Mouse (Mus musculus) left cerebral cortex, postnatal 36 days (tissue): ENCODE measurements at regions not wholly inside any gene's neighbourhood (a gene's known extent, or its start where the extent isn't known, plus 50 kb on each side); places are given as distances from the start of the nearest gene placed in this dataset.

ENCODE experiments used
- DNase-seq, 2 experiments: peaks; one replicate each; pipeline ENCODE4 v3.0.0; 2021 to 2022; ENCODE audit warnings: low spot score in 2 of 2, mixed read lengths in 1 of 2
- intact Hi-C: fragments of 180-260 bp; cut with DNase I; formaldehyde crosslinking; loops from one replicate; pipeline ENCODE4 v1.15.1; 2025

DNA sequence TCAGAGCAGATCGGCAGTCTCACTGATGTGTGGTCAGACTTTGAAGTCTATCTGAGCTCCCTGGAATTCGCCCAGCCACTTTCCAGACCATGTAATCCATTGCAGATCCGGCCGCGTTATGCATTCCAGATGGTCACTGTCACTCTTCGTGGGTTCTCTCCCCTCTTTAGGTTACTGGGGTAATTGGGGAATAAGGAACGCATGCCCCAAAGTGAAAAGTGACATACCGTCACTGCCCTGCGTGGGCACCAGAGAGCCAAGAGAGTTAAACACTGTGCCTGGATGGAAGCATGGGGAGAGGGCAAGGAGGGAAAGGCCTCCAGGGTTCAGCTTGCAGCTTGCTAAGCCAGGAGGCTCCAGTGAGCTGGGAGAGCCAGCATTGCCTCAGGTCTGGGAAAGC, 108.0 kb downstream of the Gas1 start:
- no peak for DNase-seq
- intact Hi-C loops = no loop called here

DNA sequence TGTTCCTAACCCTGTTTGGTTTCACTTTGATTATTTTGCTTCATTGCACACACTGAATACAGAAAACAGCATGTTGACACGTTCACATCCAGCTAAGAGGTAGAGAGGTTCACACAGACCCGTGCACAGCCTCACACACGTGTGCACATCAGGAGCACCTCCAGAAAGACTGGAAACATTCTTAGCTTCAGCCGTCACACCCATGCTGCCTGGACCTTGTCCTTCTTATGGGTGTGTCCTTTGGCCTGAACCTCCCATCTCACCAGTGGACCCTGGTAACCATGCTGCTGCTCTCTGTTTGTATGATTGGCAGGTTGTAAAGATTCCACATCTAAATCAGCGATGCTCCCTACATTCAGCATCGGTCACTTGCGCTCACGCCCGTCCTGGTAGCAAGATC, 109.8 kb downstream of the Gas1 start:
- intact Hi-C loops = no loop called here
- no peak for DNase-seq

DNA sequence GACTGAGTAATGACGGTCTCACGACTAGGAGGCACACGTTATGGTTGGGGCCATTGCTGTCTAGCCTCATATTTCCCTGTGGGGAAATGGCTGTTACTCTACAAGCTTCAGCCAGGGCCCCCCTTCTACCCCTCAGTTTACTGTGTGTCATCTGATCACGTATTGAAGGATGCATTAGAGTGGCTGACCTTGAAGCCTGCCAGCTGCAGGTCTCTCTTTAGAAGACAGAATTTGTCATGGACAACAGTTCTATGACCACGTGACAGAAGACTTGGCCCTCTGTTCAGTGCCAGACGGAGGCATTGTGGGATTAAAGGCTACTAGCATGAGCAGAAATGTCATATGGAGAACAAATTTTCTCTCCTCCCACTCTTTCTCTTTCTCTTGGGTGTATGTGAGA, 115.6 kb downstream of the Gas1 start:
- DNase-seq = no peak
- intact Hi-C loops = no loop called here

DNA sequence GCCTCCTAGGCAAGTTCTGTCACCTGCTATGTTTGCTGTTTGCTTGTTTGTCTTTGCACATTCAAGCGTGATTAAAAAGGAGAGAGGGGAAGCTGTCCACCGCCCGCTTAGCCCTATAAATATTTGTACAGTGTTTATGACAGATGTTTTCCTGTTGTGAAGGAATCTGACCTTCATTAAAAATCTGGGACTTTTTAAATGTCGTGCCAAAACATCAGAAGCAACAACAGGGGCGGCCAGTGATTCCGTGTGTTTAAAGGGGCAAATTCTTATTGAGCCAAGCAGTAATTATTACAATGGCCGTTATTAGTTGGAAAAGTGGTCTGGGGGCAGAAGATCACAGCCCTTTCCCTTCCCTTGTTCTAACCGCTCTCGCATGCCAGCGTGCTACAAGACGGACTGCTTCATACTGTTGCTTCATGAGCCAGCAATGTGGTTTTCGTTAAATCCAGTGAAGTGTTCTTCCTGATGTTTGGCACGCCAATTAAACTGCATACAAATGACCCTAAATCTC, 119.3 kb downstream of the Gas1 start:
- DNase-seq = no peak
- intact Hi-C loops = no loop called here

DNA sequence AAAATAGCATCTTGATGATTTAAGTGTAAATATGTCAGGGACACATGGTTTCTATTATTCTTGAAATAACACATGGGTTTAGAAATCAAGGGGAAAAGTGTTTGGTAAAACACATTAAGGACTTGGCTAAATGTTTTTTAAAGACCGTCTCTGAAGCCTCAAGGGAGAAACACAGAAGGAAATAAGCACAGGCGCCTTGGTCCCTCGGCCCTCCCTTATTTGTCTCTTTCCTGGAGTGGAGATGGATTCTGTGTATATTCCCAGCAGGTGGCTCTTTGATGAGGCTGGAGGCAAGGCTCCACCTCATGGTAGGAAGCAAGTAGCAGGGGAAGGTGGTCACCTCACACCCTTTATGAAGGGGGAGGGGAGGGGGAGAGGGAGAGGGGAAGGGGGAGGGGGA, 122.6 kb downstream of the Gas1 start:
- intact Hi-C loops = no loop called here
- no peak for DNase-seq

DNA sequence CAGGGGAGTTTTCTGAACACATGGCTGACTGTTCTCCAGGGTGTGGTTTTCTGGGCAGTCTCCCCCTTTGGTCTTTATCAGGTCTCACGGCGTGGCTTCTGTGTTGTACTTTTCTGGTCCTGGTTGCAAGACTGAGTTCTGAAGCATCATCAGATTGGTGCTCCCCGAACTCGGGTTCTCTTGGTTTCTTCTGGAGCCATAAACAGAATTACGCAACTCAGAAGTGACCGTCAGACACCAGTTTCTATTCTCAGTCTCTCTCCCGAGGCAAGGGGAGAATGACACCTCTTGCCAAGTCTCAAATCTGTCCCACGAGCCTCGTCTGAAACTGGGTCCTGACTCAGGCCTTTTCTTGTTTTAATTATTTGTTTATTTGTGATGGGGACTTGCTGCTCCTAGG, 123.1 kb downstream of the Gas1 start:
- no peak for DNase-seq
- intact Hi-C loops = no loop called here

DNA sequence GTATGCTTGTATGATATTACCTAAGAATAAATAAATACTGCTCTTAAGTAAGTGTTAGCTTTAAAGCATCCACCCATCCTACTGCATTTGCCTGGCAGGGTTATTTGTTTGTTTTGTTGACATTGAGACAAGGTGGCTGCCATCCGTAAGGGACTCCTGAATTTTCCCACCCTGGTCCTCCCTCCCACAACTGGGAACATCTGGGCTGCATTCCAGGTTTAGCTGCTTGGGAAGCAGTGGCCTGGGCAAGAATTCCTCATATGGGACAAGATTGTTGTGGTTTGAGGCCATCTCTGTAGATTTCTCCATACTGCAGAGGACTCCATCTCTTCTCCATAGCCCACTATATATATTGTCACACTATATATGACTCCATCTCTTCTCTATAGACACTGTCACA, 125.3 kb downstream of the Gas1 start:
- no peak for DNase-seq
- intact Hi-C loops = no loop called here

DNA sequence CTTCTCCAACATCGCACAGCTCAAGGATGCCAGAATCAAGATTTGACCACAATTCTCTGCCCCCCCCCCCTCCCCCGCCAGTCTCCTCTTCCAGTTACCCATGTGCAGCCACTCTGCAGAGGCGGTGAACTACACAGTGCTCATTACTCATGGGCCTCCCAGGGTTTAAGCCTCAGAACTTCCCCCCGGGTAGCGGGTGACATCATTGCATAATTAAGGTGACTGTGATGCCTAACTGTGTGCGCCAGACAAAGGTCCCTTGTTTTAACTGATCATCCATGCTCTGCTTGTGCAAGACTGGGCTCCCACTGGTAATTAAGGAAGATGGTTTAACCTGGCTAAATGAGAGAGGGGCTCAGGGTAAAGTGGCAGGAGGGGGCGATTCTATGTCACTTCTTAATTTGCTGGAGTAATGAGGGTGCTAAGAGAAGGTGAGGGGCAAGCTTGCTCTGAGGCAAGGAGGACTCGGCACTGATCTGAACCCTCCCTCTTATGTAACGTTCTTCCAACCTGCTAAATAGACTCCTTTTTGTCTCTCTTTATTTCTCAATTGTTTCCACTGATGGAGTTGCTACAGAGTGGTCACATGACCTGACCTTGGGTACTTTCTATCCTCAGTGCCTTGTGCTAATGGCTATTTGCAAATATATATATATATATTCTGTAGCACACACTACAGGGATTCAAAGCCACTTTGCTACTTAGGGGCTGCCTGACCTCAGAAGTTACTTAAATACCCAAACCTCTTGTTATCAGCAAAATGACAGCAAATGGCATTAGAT, 126.2 kb downstream of the Gas1 start:
- intact Hi-C loops = no loop called here
- DNase-seq = no peak

DNA sequence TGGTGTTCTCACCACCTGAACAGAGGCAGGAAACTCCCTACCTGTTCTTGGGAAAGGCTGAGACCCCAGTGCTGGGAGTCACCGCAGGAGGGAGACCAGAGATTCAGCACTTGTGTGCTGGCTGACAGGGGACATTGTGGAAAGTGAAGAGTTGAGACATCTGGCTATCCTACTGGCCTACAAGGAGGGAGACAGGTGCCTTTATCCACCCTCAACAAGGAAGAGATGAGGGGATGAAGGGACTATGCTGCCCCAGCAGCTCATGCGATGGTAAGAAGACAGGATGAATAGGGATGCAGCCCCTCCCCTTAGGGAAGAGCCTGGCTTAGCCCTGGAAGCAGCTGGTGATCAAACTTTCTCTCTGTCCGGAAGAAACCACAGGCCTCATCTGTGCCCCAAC, 127.5 kb downstream of the Gas1 start:
- intact Hi-C loops = loop anchor here (5.0 kb wide), 1 partner anchor 128 kb away; the partner anchor contains the start of gene Gas1
- no peak for DNase-seq

DNA sequence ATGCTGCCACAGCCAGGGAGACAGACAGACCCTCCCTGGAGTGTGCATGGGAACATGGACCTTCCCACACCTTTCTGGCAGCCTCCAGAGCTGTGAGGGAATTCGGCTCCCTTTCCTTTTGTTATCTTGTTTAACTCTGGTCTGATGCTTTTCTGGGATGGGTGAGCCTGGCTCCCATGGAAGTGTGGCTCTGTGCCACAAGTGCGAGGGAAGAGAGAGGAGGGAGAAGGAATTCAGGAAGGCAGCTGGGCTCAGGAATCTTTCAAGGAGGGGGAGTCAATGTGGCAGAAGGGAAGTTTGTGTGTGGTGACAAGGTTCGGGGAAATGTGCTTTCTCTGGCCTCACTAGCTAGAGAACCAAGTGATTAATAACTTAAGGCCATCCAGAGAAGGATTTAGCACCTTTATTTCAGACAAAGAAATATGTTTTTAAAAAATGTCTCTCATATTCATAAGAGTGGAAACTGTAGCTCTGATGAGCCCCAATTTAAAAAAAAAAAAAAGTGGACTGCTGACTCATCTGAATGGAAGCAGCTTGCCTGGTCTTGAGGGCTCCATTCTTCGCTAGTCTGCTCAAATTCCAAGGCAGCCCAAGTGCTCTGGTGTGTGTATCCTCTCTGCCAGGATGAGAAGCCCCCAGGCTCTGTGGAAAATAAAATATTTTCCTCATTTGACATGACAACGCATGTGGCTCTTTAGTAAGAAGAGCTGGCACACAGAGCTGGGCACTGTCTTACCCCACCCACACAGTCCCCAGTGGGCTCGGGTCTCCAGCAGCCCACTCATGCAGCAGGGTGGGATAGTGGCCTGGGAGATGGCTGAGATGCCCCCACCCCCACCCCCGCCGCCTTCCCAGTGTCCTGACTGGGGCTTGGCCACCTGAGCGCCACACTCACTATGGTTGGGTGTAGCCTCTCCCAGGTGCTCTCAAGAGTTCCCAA, 129.1 kb downstream of the Gas1 start:
- intact Hi-C loops = loop anchor here (5.0 kb wide), 1 partner anchor 129 kb away; the partner anchor contains the start of gene Gas1
- DNase-seq = peak; percentile 65 to 69

DNA sequence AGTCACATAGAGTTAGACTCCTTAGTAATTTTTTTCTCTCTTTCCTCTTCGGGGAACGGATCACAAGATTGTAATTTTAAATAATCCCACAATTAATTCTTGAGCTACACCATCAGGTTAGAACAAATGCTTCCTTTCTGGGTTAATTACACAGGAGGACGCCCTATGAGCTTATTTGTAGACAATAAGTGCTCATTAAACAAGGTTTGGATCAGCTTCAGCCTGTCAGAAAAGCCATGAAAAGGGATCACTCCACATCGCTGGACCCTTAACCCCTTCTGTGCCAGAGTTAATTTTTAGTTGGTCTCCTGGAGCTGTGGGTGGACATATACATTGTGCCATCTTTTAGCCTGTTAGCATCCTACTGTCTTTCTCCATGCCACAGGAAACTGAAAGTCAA, 131.4 kb downstream of the Gas1 start:
- no peak for DNase-seq
- intact Hi-C loops = loop anchor here (5.0 kb wide), 1 partner anchor 132 kb away; the partner anchor contains the start of gene Gas1

DNA sequence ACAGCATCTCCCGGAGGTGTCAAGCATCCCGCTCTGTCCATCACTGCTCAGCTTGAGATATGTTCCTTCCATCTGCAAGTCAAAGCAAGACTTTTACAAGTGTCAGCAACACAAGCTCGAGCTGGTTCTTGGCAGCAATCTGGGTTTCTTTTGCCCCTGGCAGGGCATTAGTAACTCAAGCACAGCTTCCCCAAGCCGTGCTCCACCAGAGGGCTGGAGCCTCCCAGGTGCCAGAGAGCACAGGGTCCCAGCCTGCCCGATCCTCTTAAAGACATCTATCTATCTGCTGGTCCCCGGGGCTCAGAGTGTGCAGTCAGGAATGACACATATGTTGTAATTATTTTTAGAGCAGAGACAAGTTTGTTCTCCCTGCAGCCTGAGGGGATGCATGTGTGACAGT, 132.3 kb downstream of the Gas1 start:
- DNase-seq = no peak
- intact Hi-C loops = loop anchor here (5.0 kb wide), 1 partner anchor 132 kb away; the partner anchor contains the start of gene Gas1

DNA sequence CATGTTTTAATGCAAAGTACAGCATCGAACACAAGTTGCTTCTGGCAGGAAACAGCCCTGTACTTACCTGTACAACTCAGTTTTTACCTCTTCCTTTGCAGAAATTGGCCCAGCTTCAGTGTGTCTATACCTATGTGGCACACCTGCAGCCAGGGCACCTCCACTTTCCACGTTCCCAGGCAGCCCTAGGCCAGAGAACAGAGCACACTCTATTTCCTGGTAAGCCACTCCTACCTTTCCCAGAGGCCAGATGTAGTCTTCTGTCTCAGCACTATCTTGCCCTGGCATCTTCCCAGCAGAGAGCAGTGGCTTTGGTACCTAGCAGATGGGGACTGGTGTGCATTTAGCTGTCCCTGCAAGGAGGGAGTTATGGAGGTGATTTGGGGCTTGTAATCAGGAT, 134.7 kb downstream of the Gas1 start:
- intact Hi-C loops = no loop called here
- DNase-seq = no peak

DNA sequence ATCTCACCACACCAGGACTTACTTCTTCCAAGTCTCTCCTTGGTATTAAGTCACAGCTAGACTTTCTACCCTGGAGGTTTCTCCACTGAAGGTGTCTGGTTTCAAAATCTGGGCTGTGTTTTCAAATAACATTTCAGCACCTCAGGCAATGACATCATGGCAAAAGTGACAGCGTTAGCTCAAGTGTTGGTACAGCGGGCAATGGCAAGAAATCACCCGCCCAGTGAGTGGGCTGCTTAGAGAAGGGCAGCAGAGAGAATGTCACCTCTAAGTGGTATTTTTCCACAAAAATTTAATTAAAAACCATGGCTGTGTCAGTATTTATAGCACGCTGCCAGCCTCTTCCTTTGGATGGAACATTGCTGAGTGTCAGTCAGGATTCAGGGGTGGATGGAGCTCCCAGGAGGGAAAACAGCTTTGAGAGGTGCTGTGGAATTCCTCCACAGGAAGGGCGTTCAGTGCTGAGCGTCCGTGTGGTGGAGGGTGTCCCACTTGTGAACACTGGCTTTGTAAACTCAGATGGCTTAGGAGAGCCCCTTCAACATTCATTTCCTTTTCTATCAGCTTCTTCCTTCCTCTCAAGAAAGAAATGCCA, 141.5 kb downstream of the Gas1 start:
- intact Hi-C loops = no loop called here
- DNase-seq = no peak

DNA sequence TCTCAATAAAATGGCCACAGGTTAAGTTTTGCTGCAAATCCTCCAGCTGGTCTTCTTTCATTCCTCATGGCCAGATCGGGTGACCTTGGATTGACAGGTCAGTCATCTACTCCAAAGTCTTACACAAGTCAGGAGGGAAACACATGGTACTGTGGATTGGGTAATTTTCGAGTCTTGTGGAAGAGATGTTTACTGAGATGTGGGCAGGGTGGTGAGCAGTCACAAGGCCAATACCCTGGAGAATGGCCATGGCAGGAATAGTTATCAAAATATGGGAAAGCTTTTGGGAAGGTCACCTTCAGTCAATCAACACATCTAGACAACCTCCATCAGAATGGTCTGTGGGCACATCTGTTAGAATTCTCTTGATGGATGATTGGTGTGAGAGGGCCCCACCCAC, 144.0 kb downstream of the Gas1 start:
- intact Hi-C loops = no loop called here
- DNase-seq = no peak

DNA sequence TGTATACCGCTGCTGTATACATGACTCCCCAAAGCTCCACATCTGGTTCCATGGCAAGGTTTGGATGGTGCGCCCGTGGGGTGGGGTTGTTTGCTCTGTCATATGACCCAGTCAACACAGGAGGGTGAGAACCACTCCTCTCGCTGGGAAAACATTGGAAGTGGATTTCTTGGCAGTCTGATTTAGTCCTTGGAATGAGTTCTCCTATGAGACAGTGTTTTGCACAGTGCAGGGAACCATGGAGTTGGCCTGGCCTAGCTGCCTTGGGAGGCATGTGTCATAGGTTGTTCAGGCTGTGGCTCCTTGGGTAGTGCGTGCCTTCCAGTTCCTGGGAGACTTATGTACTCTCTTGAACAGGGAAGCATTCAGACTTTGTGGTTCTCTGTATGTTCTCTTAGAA, 144.6 kb downstream of the Gas1 start:
- intact Hi-C loops = no loop called here
- DNase-seq = no peak

DNA sequence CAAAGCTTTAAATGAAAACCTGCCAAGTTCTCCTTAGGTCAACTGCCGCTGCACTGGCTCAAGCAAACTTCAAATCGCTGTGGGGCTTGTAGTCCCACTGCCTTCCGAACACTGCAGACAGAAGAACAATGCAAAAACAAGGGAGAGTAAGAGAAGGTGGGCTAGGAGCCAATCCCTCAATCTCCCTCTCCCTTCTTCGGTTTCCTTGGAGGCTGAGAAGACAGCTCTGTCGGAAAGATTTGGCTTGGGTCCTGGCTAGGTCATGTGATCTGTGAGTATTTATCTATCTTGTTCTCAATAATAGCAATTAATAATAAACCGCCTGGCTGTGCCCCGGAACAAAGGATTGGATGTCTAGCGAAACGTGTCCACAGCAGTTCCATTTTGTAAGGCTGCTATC, 147.6 kb downstream of the Gas1 start:
- intact Hi-C loops = no loop called here
- no peak for DNase-seq

DNA sequence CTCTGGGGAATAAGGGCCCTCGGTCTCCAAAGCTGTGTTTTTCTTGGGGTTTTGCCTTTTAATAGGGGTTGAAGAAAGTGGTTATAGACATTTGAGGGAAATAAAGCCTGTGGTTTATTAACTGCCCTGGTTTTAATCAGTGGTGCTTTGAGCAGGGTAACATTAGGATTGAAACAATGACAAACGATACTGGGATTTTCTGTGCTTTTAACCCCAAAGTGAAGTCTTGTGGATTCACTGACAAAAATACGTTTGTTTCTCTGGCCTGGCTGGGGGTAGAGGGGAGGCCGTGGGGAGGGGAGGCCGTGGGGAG, 157.0 kb downstream of the Gas1 start:
- no peak for DNase-seq
- intact Hi-C loops = no loop called here

DNA sequence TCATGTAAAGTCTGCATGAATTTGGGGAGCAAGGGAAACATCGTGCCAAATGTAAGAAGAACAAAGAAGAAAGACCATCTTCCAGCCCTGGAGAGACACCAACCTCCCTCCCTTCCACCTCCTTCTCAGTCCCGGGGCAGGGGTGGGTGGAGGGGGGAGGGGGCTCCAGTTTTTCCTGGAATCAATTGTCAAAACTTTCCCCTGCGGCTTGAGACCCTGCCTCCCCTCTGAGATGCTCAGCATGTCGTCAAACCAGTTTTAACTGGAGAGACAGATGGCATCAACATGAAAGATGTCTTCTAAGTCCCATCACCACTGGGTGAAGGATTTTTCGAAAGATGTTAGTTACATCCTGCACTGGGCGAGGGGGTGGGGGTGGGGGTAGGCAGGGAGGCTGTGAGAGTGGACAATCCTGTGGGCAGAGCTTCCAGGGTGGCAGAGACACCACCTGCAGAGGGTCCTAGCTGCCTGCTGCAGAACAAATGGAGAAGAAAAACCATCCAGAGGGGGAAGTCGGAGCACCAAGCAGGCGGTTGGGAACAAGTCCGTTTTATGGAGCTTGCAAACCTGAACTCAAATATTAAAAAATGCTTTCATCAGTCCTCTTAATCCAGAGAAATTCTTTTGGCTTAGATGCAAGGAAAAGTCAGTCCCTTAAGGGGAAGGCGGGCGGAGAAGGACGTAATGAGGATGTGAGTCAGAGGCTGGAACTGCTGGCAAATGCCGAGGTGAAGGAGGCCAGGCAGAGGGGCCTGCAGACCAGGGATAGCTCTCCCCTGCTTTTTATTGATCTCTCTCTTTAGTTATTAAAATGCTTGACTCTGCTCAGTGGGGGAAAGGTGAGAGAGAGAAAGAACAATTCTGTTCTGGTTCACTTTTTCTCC, 157.6 kb downstream of the Gas1 start:
- intact Hi-C loops = no loop called here
- DNase-seq = no peak
